Mouse (Mus musculus) limb, embryonic 15.5 days (tissue): ENCODE data around the gene Exoc8. TPM values are rescaled to one million over a fixed set of nuclear protein-coding genes. Genes with fewer than 3 reads are reported as not detected.
A peak's percentile ranks its signal among the peaks of the same experiment; 100 is the strongest.

Experiments used
- ATAC-seq: fragments of 200-750 bp; cut with Nextera tagmentation; 2 replicates; pipeline ENCODE4 v1.8.0; 2017; ENCODE audit warnings: low read depth, moderate TSS enrichment; ENCODE audit not compliant: insufficient number of reproducible peaks, low FRiP score, low TSS enrichment
- H3K27ac ChIP-seq: fragments of 300-500 bp; sonication (generic); 2 replicates; pipeline ENCODE4 v1.5.1; 2015; ENCODE audit warnings: moderate library complexity, mild to moderate bottlenecking, inconsistent platforms
- H3K27me3 ChIP-seq: fragments of 300-500 bp; sonication (generic); 2 replicates; pipeline ENCODE4 v1.6.1; 2015; ENCODE audit warnings: inconsistent platforms
- H3K36me3 ChIP-seq: fragments of 300-500 bp; sonication (generic); 2 replicates; pipeline ENCODE4 v1.6.1; 2015; ENCODE audit warnings: inconsistent platforms
- H3K4me1 ChIP-seq: fragments of 300-500 bp; sonication (generic); 2 replicates; pipeline ENCODE4 v1.6.1; 2015; ENCODE audit warnings: inconsistent platforms
- H3K4me2 ChIP-seq: fragments of 300-500 bp; sonication (generic); 2 replicates; pipeline ENCODE4 v1.6.1; 2015; ENCODE audit warnings: mild to moderate bottlenecking, inconsistent platforms
- H3K4me3 ChIP-seq: fragments of 300-500 bp; sonication (generic); 2 replicates; pipeline ENCODE4 v1.5.1; 2015; ENCODE audit warnings: mild to moderate bottlenecking, inconsistent platforms
- H3K9ac ChIP-seq: fragments of 300-500 bp; sonication (generic); 2 replicates; pipeline ENCODE4 v1.6.1; 2015; ENCODE audit warnings: inconsistent platforms
- H3K9me3 ChIP-seq: fragments of 300-500 bp; sonication (generic); 2 replicates; pipeline ENCODE4 v1.6.1; 2016; ENCODE audit warnings: inconsistent platforms
- WGBS: fragments of 180-500 bp; shearing (Covaris S2); methylation state at CpG from one replicate; pipeline ENCODE4 v1.1.7; 2015; 5-methylcytosine and 5-hydroxymethylcytosine counted together
- polyA plus RNA-seq: library from polyadenylated mRNA; unstranded; fragments of >200 nt; fragmentation: Nextera tagmentation; extraction: Ambion mirVana; gene quantifications from 2 replicates; pipeline ENCODE4 v1.2.1, GENCODE M21; 2015

The Exoc8 gene
- polyA plus RNA-seq, 1 experiment from 2014 or later: 8.1 TPM

GRCm38 (mm10) chr8:124903198-124903597 lies 5.7 kb upstream of the Exoc8 start:
- Histone ChIP-seq H3K36me3 (peaks cover 76% of the 10 kb centered on the region), H3K4me3 (no peak overlapping the region), H3K27me3 (no peaks in the 10 kb centered on the region), H3K4me1 (peaks cover 14% of the 10 kb centered on the region), H3K4me2 (no peak overlapping the region), H3K9me3 (no peaks in the 10 kb centered on the region), H3K9ac (no peak overlapping the region), H3K27ac (no peak overlapping the region)
- no peak for ATAC-seq
- WGBS: 95% methylated on average over 15 of the region's 15 CpGs

- no peak for ATAC-seq
Measured at GRCm38 (mm10) chr8:124898251-124898905, 873 bp upstream of the Exoc8 start.

GRCm38 (mm10) chr8:124896632-124897385 lies 696 bp downstream of the Exoc8 start:
- 1% methylated on average over 60 of the region's 60 CpGs for WGBS
- Histone ChIP-seq H3K27me3 (no peaks in the 10 kb centered on the region), H3K4me1 (peaks cover 24% of the 10 kb centered on the region), H3K9me3 (no peaks in the 10 kb centered on the region), H3K4me2 (peak overlapping the region; percentile 94), H3K9ac (peak overlapping the region; percentile 85), H3K36me3 (peaks cover 40% of the 10 kb centered on the region), H3K27ac (peak overlapping the region; percentile 82), H3K4me3 (peak overlapping the region; percentile 93)
- ATAC-seq: no peak

More at GRCm38 (mm10) chr8:124898251-124898905, 873 bp upstream of the Exoc8 start:
- Histone ChIP-seq H3K4me2 (peak overlapping the region; percentile 94), H3K27ac (peak overlapping the region; percentile 82), H3K4me1 (peaks cover 24% of the 10 kb centered on the region), H3K36me3 (peaks cover 53% of the 10 kb centered on the region), H3K4me3 (peak overlapping the region; percentile 93), H3K27me3 (no peaks in the 10 kb centered on the region), H3K9me3 (no peaks in the 10 kb centered on the region), H3K9ac (peak overlapping the region; percentile 75)
- 7% methylated on average over 31 of the region's 31 CpGs for WGBS

- H3K27me3 ChIP-seq: no peaks in the 10 kb centered on the region
- peaks cover 24% of the 10 kb centered on the region for H3K4me1 ChIP-seq
- H3K9ac ChIP-seq: peak overlapping the region; percentile 85; the same call in 1 of the 2 replicates
- H3K36me3 ChIP-seq: peaks cover 40% of the 10 kb centered on the region
- H3K4me3 ChIP-seq: peak overlapping the region; percentile 93
- peak overlapping the region; percentile 94 for H3K4me2 ChIP-seq
- peak overlapping the region; percentile 82; the same call in 1 of the 2 replicates for H3K27ac ChIP-seq
- no peak for ATAC-seq
- H3K9me3 ChIP-seq: no peaks in the 10 kb centered on the region
- WGBS: 80% methylated on average over 26 of the region's 26 CpGs
Measured at GRCm38 (mm10) chr8:124896010-124896631, 1.4 kb downstream of the Exoc8 start.

- ATAC-seq: no peak
- WGBS: 28% methylated on average over 3 of the region's 3 CpGs
- peaks cover 57% of the 10 kb centered on the region for H3K36me3 ChIP-seq
- no peaks in the 10 kb centered on the region for H3K27me3 ChIP-seq
- H3K4me3 ChIP-seq: no peak overlapping the region
- H3K27ac ChIP-seq: peak overlapping the region; percentile 1; the same call in 1 of the 2 replicates
- peaks cover 14% of the 10 kb centered on the region for H3K4me1 ChIP-seq
- H3K9ac ChIP-seq: no peak overlapping the region
- H3K4me2 ChIP-seq: no peak overlapping the region
- peaks cover 6% of the 10 kb centered on the region; the same call in 1 of the 2 replicates for H3K9me3 ChIP-seq
Measured at GRCm38 (mm10) chr8:124892596-124892995, 4.9 kb downstream of the Exoc8 start.

- WGBS: 95% methylated on average over 5 of the region's 5 CpGs
Measured at GRCm38 (mm10) chr8:124888385-124888784, 9.1 kb downstream of the Exoc8 start.

GRCm38 (mm10) chr8:124878946-124879526 lies 18.5 kb downstream of the Exoc8 start:
- H3K4me3 ChIP-seq: no peak overlapping the region
- no peaks in the 10 kb centered on the region for H3K27me3 ChIP-seq
- H3K4me1 ChIP-seq: no peaks in the 10 kb centered on the region
- peaks cover 94% of the 10 kb centered on the region for H3K36me3 ChIP-seq
- no peak overlapping the region for H3K9ac ChIP-seq
- no peak for ATAC-seq
- H3K27ac ChIP-seq: no peak overlapping the region
- H3K4me2 ChIP-seq: no peak overlapping the region
- no peaks in the 10 kb centered on the region for H3K9me3 ChIP-seq
- 85% methylated on average over 10 of the region's 10 CpGs for WGBS

More at GRCm38 (mm10) chr8:124888385-124888784, 9.1 kb downstream of the Exoc8 start:
- H3K36me3 ChIP-seq: peaks cover 83% of the 10 kb centered on the region
- no peak overlapping the region for H3K4me3 ChIP-seq
- no peak overlapping the region for H3K27ac ChIP-seq
- no peaks in the 10 kb centered on the region for H3K27me3 ChIP-seq
- no peak for ATAC-seq
- H3K4me1 ChIP-seq: no peaks in the 10 kb centered on the region
- no peak overlapping the region for H3K9ac ChIP-seq
- H3K9me3 ChIP-seq: peaks cover 6% of the 10 kb centered on the region; the same call in 1 of the 2 replicates
- no peak overlapping the region for H3K4me2 ChIP-seq

- WGBS: 87% methylated on average over 5 of the region's 5 CpGs
- H3K36me3 ChIP-seq: peaks cover 94% of the 10 kb centered on the region
- no peak overlapping the region for H3K27ac ChIP-seq
- no peak overlapping the region for H3K9ac ChIP-seq
- H3K4me3 ChIP-seq: no peak overlapping the region
- H3K4me2 ChIP-seq: no peak overlapping the region
- H3K9me3 ChIP-seq: no peaks in the 10 kb centered on the region
- H3K4me1 ChIP-seq: no peaks in the 10 kb centered on the region
- H3K27me3 ChIP-seq: no peaks in the 10 kb centered on the region
- ATAC-seq: no peak
Measured at GRCm38 (mm10) chr8:124878141-124878540, 19.4 kb downstream of the Exoc8 start.

- WGBS: 90% methylated on average over 5 of the region's 5 CpGs
- peaks cover 71% of the 10 kb centered on the region for H3K36me3 ChIP-seq
- ATAC-seq: no peak
Measured at GRCm38 (mm10) chr8:124872690-124873089, 24.8 kb downstream of the Exoc8 start.

GRCm38 (mm10) chr8:124872081-124872480 lies 25.4 kb downstream of the Exoc8 start:
- no peaks in the 10 kb centered on the region for H3K27me3 ChIP-seq
- H3K4me2 ChIP-seq: no peak overlapping the region
- no peak overlapping the region for H3K27ac ChIP-seq
- WGBS: 91% methylated on average over 7 of the region's 7 CpGs
- H3K9ac ChIP-seq: no peak overlapping the region
- peaks cover 65% of the 10 kb centered on the region for H3K36me3 ChIP-seq
- no peak overlapping the region for H3K4me3 ChIP-seq
- H3K4me1 ChIP-seq: no peaks in the 10 kb centered on the region
- ATAC-seq: no peak
- H3K9me3 ChIP-seq: no peaks in the 10 kb centered on the region

More at GRCm38 (mm10) chr8:124872690-124873089, 24.8 kb downstream of the Exoc8 start:
- Histone ChIP-seq H3K9ac (no peak overlapping the region), H3K27ac (no peak overlapping the region), H3K4me1 (no peaks in the 10 kb centered on the region), H3K4me2 (no peak overlapping the region), H3K4me3 (no peak overlapping the region), H3K27me3 (no peaks in the 10 kb centered on the region), H3K9me3 (no peaks in the 10 kb centered on the region)

GRCm38 (mm10) chr8:124871474-124871873 lies 26.0 kb downstream of the Exoc8 start:
- no peak for ATAC-seq
- H3K36me3 ChIP-seq: peaks cover 60% of the 10 kb centered on the region
- 92% methylated on average over 7 of the region's 7 CpGs for WGBS

More at GRCm38 (mm10) chr8:124871474-124871873, 26.0 kb downstream of the Exoc8 start:
- Histone ChIP-seq H3K27me3 (no peaks in the 10 kb centered on the region), H3K27ac (no peak overlapping the region), H3K4me1 (no peaks in the 10 kb centered on the region), H3K9ac (no peak overlapping the region), H3K4me2 (no peak overlapping the region), H3K9me3 (no peaks in the 10 kb centered on the region), H3K4me3 (no peak overlapping the region)
